20 mouse cellular contexts compared by ENCODE assay signal in genomic region chr9:78100956-78101355, GRCm38 (mm10). TPM values are rescaled to one million over a fixed set of nuclear protein-coding genes. Genes with fewer than 3 reads are reported as not detected.
A peak's percentile ranks its signal among the peaks of the same experiment; 100 is the strongest.
DNase-seq lines count a peak whose midpoint lies in the region; ATAC-seq and TF ChIP-seq lines count a peak whose summit lies in the region.
"Had no signal": no experiment of that assay in that cellular context is flagged by ENCODE, and none has a peak within 500 bp of the region (broad histone marks: within the 10 kb centered on the region; RNA-seq: fewer than 3 reads in every experiment).

No protein-coding gene starts in this region.

- H3K4me3 ChIP-seq in heart, postnatal 0 days (ENCODE audit: low read depth, low read length) = no peak overlapping the region
- H3K4me3 ChIP-seq in heart, embryonic 11.5 days (ENCODE audit: low read depth, low read length) = no peak overlapping the region
- H3K4me3 ChIP-seq in intestine, embryonic 16.5 days (ENCODE audit: low read length) = no peak overlapping the region
- H3K4me3 ChIP-seq: forebrain, embryonic 15.5 days; heart, adult 2 months; limb, embryonic 13.5 days; lung, embryonic 15.5 days had no signal

- H3K27me3 ChIP-seq in heart, postnatal 0 days (ENCODE audit: control insufficient read depth, insufficient read depth, low read length) = no peaks in the 10 kb centered on the region
- H3K27me3 ChIP-seq in heart, embryonic 11.5 days (ENCODE audit: control insufficient read depth, insufficient read depth, low read length) = no peaks in the 10 kb centered on the region
- H3K27me3 ChIP-seq in intestine, embryonic 16.5 days (replicated peaks; ENCODE audit: control insufficient read depth, insufficient read depth, low read length) = no peaks in the 10 kb centered on the region
- H3K27me3 ChIP-seq: forebrain, embryonic 15.5 days; limb, embryonic 13.5 days; lung, embryonic 15.5 days had no signal

- no peak for TF ChIP-seq CTCF in heart, postnatal 0 days (IDR thresholded peaks at IDR 0.05; ENCODE audit: low read depth)

- H3K9me3 ChIP-seq in heart, postnatal 0 days (replicated peaks; ENCODE audit: control insufficient read depth, low read length) = 0 out of 2 replicates have a peak, but pooled peaks cover 2% of the 10 kb centered on the region
- H3K9me3 ChIP-seq in heart, embryonic 11.5 days (replicated peaks; ENCODE audit: control insufficient read depth, low read length) = no peaks in the 10 kb centered on the region; the same call in 1 of the 2 replicates
- H3K9me3 ChIP-seq in intestine, embryonic 16.5 days (ENCODE audit: control insufficient read depth, low read length) = no peaks in the 10 kb centered on the region
- H3K9me3 ChIP-seq: forebrain, embryonic 15.5 days; limb, embryonic 13.5 days; lung, embryonic 15.5 days had no signal

- no peak overlapping the region for H3K4me2 ChIP-seq in heart, postnatal 0 days (ENCODE audit: low read depth, low read length)
- no peak overlapping the region for H3K4me2 ChIP-seq in heart, embryonic 11.5 days
- no peak overlapping the region for H3K4me2 ChIP-seq in intestine, embryonic 16.5 days (ENCODE audit: low read depth, low read length)
- H3K4me2 ChIP-seq: forebrain, embryonic 15.5 days; limb, embryonic 13.5 days; lung, embryonic 15.5 days had no signal

- H3K27ac ChIP-seq in heart, postnatal 0 days (ENCODE audit: low read depth) = peak overlapping the region; percentile 11; the same call in 1 of the 2 replicates
- H3K27ac ChIP-seq in heart, embryonic 11.5 days (ENCODE audit: low read depth, low read length) = no peak overlapping the region
- H3K27ac ChIP-seq in intestine, embryonic 16.5 days (ENCODE audit: low read length) = no peak overlapping the region
- H3K27ac ChIP-seq: forebrain, embryonic 15.5 days; heart, adult 2 months; limb, embryonic 13.5 days; lung, embryonic 15.5 days; stomach, postnatal 0 days had no signal

- intact Hi-C loops in left cerebral cortex, postnatal 36 days (cut with DNase I) = no loop called here

- TF ChIP-seq EP300 in heart, postnatal 0 days (IDR thresholded peaks at IDR 0.05; ENCODE audit: low read depth) = no peak

- H3K36me3 ChIP-seq in heart, postnatal 0 days (replicated peaks; ENCODE audit: control insufficient read depth, insufficient read depth, low read length) = peaks cover 77% of the 10 kb centered on the region
- peaks cover 29% of the 10 kb centered on the region for H3K36me3 ChIP-seq in heart, embryonic 11.5 days (ENCODE audit: control insufficient read depth, insufficient read depth, low read length)
- H3K36me3 ChIP-seq in intestine, embryonic 16.5 days (ENCODE audit: control insufficient read depth, insufficient read depth, low read length) = peaks cover 25% of the 10 kb centered on the region

- DNase-seq in heart, postnatal 0 days (ENCODE audit: low spot score) = no peak
- peak; percentile 64 to 69 for DNase-seq in B cell, adult 2 months
- DNase-seq in gastrocnemius, postnatal 4 days (ENCODE audit: low spot score in 2 of 2) = no peak
- DNase-seq in left cerebral cortex, postnatal 36 days (ENCODE audit: low spot score in 2 of 2) = no peak
- DNase-seq: adrenal gland, postnatal 14 days; cerebellum, adult 9-11 months; heart, adult 2 months; heart, postnatal 10 days; right cerebral cortex, adult 18-20 months had no signal

- WGBS in heart, postnatal 0 days = 73% methylated on average over 5 of the region's 5 CpGs
- 70% methylated on average over 5 of the region's 5 CpGs for WGBS in heart, embryonic 11.5 days (ENCODE audit: insufficient replicate concordance)
- 85% methylated on average over 5 of the region's 5 CpGs for WGBS in intestine, embryonic 16.5 days

- no peak for ATAC-seq in heart, postnatal 0 days (ENCODE audit: insufficient read depth, low read depth)
- no peak for ATAC-seq in heart, embryonic 11.5 days (replicated peaks; ENCODE audit: insufficient number of reproducible peaks, low FRiP score, low TSS enrichment)
- peak; percentile 91 for ATAC-seq in common myeloid progenitor, adult 5-6 weeks (replicated peaks; ENCODE audit: low read depth, poor library complexity, severe bottlenecking)
- ATAC-seq in megakaryocyte-erythroid progenitor cell, adult 5-6 weeks (replicated peaks; ENCODE audit: low FRiP score, low TSS enrichment, poor library complexity, severe bottlenecking) = 0 out of 2 replicates have a peak, but pooled peaks have one; percentile 20
- ATAC-seq in intestine, embryonic 16.5 days = no peak
- ATAC-seq: forebrain, embryonic 15.5 days; hindbrain, embryonic 16.5 days had no signal

- no peaks in the 10 kb centered on the region for H3K4me1 ChIP-seq in heart, postnatal 0 days (ENCODE audit: control insufficient read depth, insufficient read depth)
- H3K4me1 ChIP-seq in heart, embryonic 11.5 days (ENCODE audit: control insufficient read depth, insufficient read depth, low read length) = no peaks in the 10 kb centered on the region; the same call in none of the 2 replicates
- peaks cover 10% of the 10 kb centered on the region for H3K4me1 ChIP-seq in intestine, embryonic 16.5 days (ENCODE audit: control insufficient read depth, insufficient read depth, low read length)
- H3K4me1 ChIP-seq: forebrain, embryonic 15.5 days had no signal

- H3K9ac ChIP-seq in heart, postnatal 0 days (replicated peaks; ENCODE audit: low read depth, low read length) = no peak overlapping the region
- no peak overlapping the region for H3K9ac ChIP-seq in heart, embryonic 11.5 days (ENCODE audit: low read depth, low read length)
- H3K9ac ChIP-seq in intestine, embryonic 16.5 days (ENCODE audit: low read depth, low read length) = no peak overlapping the region
- H3K9ac ChIP-seq: forebrain, embryonic 15.5 days; limb, embryonic 13.5 days; lung, embryonic 15.5 days had no signal

RNA-seq across cellular contexts. Expression of gene Fbxo9, which starts 7.9 kb away (rescaled TPM):
- total RNA-seq in heart, postnatal 0 days (2014; rRNA removed; ENCODE audit: low replicate concordance) = 67.5 and 102 TPM in 2 replicates
- polyA plus RNA-seq in heart, postnatal 0 days (2015; fragmentation: Nextera tagmentation; extraction: Ambion mirVana) = 57.2 and 60.4 TPM in 2 replicates
- 37.0 and 38.0 TPM in 2 replicates for polyA plus RNA-seq in heart, embryonic 11.5 days (2014; fragmentation: Nextera tagmentation; extraction: Ambion mirVana)
- 62.7 and 68.9 TPM in 2 replicates for total RNA-seq in common myeloid progenitor, adult 5-6 weeks (2017)
- 72.9 and 109 TPM in 2 replicates for total RNA-seq in megakaryocyte-erythroid progenitor cell, adult 5-6 weeks (2014; fragmentation: Nextera tagmentation)
- total RNA-seq in megakaryocyte-erythroid progenitor cell, adult 5-6 weeks (2017) = 69.2 and 112 TPM in 2 replicates
- total RNA-seq in gastrocnemius, postnatal 4 days (2021) = 10 to 100 TPM; 48.1 to 49.1 TPM
- 39.8 and 43.3 TPM in 2 replicates for polyA plus RNA-seq in intestine, embryonic 16.5 days (2015; fragmentation: Nextera tagmentation; extraction: Ambion mirVana)
- 100 to 1,000 TPM; 124 to 126 TPM for total RNA-seq in left cerebral cortex, postnatal 36 days (2021)

RNA-seq across cellular contexts. Expression of gene Ick, which starts 8.0 kb away (rescaled TPM):
- total RNA-seq in heart, postnatal 0 days (2014; rRNA removed; ENCODE audit: low replicate concordance) = 10.4 and 11.4 TPM in 2 replicates
- polyA plus RNA-seq in heart, postnatal 0 days (2015; fragmentation: Nextera tagmentation; extraction: Ambion mirVana) = 13.5 and 13.8 TPM in 2 replicates
- 16.1 and 16.8 TPM in 2 replicates for polyA plus RNA-seq in heart, embryonic 11.5 days (2014; fragmentation: Nextera tagmentation; extraction: Ambion mirVana)
- 17.9 and 27.0 TPM in 2 replicates for total RNA-seq in common myeloid progenitor, adult 5-6 weeks (2017)
- 18.1 and 22.3 TPM in 2 replicates for total RNA-seq in megakaryocyte-erythroid progenitor cell, adult 5-6 weeks (2014; fragmentation: Nextera tagmentation)
- 15.4 and 17.1 TPM in 2 replicates for total RNA-seq in megakaryocyte-erythroid progenitor cell, adult 5-6 weeks (2017)
- 10 to 100 TPM; 26.0 to 31.0 TPM for total RNA-seq in gastrocnemius, postnatal 4 days (2021)
- polyA plus RNA-seq in intestine, embryonic 16.5 days (2015; fragmentation: Nextera tagmentation; extraction: Ambion mirVana) = 28.1 and 29.9 TPM in 2 replicates
- total RNA-seq in left cerebral cortex, postnatal 36 days (2021) = 10 to 100 TPM; 19.3 to 20.6 TPM

RNA-seq across cellular contexts. Expression of gene Gcm1, which starts 49.2 kb away (rescaled TPM):
- not detected in 2 replicates for total RNA-seq in heart, postnatal 0 days (2014; rRNA removed; ENCODE audit: low replicate concordance)
- not detected in 2 replicates for polyA plus RNA-seq in heart, postnatal 0 days (2015; fragmentation: Nextera tagmentation; extraction: Ambion mirVana)
- not detected in 2 replicates for polyA plus RNA-seq in heart, embryonic 11.5 days (2014; fragmentation: Nextera tagmentation; extraction: Ambion mirVana)
- total RNA-seq in common myeloid progenitor, adult 5-6 weeks (2017) = not detected in 2 replicates
- not detected in 2 replicates for total RNA-seq in megakaryocyte-erythroid progenitor cell, adult 5-6 weeks (2014; fragmentation: Nextera tagmentation)
- not detected in 2 replicates for total RNA-seq in megakaryocyte-erythroid progenitor cell, adult 5-6 weeks (2017)
- not detected for total RNA-seq in gastrocnemius, postnatal 4 days (2021)
- not detected in 2 replicates for polyA plus RNA-seq in intestine, embryonic 16.5 days (2015; fragmentation: Nextera tagmentation; extraction: Ambion mirVana)
- total RNA-seq in left cerebral cortex, postnatal 36 days (2021) = not detected
- total RNA-seq: adrenal gland, postnatal 14 days; gastrocnemius, adult 18-20 months; heart, adult 2 months; heart, postnatal 10 days; left cerebral cortex, adult 18-20 months had no signal
- polyA plus RNA-seq: forebrain, embryonic 15.5 days; heart, adult 2 months; hindbrain, embryonic 16.5 days; limb, embryonic 13.5 days; stomach, postnatal 0 days had no signal

Comparison
In these comparisons a context has a peak if more than half of its experiments do, and no peak if none do; other contexts are left out.
1. ATAC-seq: peak in common myeloid progenitor, adult 5-6 weeks (single experiment) and megakaryocyte-erythroid progenitor cell, adult 5-6 weeks (single experiment); none in heart, postnatal 0 days (single experiment), heart, embryonic 11.5 days (single experiment) and intestine, embryonic 16.5 days (single experiment).
2. DNase-seq: peak in B cell, adult 2 months (2 of 2); none in heart, postnatal 0 days (single experiment), gastrocnemius, postnatal 4 days (0 of 2) and left cerebral cortex, postnatal 36 days (0 of 2).